Mouse (Mus musculus) left cerebral cortex, adult 11 months (tissue): ENCODE data around the gene Taar5.

Experiments
- DNase-seq: peaks from one replicate; pipeline ENCODE4 v3.0.0; 2022; ENCODE audit warnings: low spot score

Gene Taar5

DNA sequence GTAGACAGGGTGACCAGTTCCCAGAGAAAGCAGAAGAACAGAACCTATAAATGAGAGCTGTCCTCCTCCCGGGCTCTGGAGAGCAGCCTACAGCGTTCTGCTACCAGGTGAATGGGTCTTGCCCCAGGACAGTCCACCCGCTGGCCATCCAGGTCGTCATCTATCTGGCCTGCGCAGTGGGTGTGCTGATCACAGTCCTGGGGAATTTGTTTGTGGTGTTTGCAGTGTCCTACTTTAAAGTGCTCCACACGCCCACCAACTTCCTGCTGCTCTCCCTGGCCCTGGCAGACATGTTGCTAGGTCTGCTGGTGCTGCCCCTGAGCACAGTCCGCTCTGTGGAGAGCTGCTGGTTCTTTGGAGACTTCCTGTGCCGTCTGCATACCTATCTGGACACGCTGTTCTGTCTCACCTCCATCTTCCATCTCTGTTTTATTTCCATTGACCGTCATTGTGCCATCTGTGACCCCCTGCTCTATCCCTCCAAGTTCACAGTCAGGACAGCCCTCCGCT is at the start of gene Taar5:
Gene Taar5 (plus strand): TSS at position 51 of the 510 bp plus-strand sequence.
- DNase-seq, result no peak

DNA sequence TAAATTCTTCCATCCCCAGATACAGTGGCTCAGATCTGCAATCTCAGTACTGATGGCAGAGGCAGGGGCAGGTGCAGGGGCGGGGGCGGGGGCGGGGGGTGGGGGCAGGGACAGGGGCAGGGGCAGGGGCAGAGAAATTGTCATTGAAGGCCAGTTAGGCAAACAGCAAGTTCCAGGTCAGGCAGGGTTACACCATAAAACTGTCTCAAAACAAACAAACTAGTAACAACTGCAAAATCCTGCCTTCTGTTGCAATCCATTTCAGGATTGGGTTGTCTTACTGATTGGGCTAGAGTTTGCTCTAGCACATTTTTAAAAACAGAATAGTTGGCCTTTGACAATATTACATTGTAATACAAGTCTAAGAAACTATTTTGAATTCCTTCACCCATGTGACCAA is 48.0 kb upstream of the Taar5 start:
- DNase-seq, result no peak

DNA sequence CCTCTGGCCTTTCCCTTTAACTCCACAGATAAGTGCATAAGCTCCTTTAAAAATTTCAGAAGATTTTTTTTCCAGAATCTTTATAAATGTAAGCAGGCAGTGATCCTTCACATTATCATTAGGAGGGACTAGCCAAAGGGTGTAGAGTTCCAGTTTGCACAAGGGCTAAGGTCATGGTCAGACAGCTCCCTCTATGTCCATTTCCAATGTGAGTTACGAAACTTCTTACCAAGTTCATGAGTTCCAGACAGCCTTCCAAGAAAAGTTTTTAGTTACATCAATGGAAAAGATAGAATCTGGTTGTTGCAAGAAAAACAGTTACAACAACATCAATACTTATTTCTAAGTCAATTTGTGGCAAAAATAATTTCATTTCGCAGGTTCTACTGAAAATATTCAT is 46.6 kb upstream of the Taar5 start:
- DNase-seq, result no peak

DNA sequence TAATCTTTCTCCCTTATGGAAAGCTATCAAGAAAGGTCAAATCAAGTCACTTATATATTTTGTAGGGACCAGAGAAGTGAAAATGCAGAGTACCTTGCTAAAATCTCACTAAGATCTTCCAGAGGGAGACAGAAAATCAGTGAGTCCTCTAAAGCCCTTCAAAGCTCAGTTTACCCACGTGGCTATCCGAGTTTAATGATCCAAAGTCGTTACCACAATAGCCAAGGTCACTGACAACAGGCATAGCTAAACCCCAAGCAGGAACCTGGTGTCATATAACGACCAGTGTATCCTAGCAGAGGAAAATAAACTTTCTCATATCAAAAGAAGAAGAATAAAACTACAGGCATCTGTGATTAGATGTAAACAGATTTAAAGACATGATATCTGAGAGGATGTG is 32.9 kb upstream of the Taar5 start:
- DNase-seq, result no peak

DNA sequence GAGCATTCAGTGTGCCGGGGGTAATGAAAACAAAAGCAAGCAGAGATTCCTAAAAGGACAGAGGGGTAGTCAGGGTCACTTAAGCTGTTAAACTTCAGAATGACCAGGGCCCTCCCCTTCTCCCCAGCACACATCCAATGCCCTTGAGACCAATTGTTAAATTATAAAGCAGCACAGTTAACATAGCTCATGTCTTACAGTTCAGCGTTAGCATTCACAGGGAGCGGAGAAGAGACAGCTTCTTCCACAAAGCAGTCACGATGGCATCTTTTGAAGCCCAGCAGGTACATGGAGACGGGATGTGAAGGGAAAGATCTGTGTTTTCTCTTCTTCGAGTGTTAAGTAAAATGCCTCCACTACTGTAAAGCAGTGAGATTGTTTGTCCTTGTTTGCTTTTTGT is 32.2 kb upstream of the Taar5 start, which contains the start of gene Taar2:
Gene Taar2 (plus strand): TSS at position 261 of the 400 bp plus-strand sequence.
- no peak for DNase-seq

DNA sequence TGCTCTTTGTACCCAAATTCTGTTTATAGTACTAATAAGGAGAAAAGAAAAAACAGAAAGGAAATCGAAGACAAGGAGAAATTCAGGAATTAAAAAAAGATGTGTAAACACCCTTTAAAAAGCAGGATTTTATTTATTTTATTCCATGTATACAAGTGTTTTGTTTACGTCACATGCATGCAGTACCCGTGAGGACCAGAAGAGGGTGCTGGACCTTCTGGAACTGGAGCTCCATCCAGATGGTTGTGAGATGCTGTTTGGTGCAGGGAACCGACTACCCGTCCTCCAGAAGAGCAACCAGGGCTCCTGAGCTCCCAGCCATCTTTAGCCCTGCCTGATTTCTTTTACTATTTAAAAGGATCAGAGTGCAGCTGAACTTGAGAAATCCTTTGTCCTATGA is 28.0 kb upstream of the Taar5 start:
- no peak for DNase-seq

DNA sequence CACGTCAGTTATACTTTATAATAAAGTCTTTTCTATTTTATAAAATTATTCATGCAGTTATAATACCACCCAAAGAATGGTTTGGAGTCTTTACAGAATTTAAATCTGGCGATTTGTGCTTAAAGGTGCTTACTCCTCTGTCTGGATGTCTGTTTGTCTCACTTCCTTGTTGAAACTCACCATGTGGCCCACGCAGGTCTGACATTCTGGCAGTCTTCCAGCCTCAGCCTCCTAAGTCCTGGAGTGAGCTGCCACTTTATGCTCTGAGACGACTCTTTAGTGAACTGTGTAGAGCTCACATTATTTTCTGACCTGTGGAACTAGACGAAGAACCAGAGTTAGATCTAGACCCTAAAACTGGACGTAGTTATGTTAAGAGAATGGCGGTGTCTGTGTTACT is 22.5 kb upstream of the Taar5 start:
- no peak for DNase-seq

DNA sequence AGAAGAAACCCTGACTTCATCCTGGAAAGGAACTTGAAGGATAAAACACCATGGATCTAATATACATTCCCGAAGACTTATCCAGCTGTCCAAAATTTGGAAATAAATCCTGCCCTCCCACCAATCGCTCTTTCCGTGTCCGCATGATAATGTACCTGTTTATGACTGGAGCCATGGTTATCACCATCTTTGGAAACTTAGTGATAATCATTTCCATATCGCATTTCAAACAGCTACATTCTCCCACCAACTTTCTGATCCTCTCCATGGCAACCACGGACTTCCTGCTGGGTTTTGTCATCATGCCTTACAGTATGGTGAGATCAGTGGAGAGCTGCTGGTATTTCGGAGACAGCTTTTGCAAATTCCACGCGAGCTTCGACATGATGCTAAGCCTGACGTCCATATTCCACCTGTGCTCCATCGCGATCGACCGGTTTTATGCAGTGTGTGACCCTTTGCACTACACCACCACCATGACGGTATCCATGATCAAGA is 20.9 kb upstream of the Taar5 start, which contains the start of gene Taar3:
Gene Taar3 (plus strand): TSS at position 51 of the 498 bp plus-strand sequence.
- no peak for DNase-seq

DNA sequence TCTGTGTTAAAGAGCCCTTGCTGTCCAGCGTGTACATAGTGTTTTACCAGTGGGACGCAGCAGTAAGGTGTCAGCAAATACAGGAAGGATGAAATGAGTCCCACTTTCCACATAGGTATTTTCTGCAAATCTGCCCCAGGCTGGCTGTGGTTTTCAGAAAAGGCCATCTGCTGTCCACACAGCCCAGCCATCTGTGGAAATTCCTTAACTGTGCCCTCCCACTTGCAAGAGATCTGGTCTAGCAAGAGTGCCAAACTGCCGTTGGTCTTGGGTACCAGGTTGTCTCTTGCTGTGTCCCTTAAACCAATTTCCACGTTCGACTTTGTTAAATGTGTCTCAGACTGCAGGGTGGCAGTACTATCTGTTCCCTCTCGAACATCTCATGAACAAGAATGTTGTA is 18.8 kb upstream of the Taar5 start:
- no peak for DNase-seq

DNA sequence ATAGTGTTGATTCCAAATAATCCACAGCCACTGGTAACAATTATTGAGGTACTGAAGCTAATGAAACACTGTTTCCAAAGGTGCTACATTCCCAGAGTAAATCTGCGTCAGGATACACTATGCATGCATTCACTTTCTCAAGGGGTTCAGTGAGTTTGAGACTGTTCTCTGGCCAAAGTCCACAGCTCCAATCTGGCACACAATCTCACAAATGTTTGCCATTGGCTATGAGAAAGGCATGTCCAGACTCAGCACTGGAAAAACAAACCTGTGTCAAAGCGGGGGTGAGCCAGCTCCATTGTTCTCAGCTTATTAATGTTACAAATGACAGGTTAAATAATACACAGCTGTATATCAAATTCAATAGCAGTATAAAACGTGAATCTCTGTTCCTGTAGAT is 11.4 kb upstream of the Taar5 start:
- no peak for DNase-seq

DNA sequence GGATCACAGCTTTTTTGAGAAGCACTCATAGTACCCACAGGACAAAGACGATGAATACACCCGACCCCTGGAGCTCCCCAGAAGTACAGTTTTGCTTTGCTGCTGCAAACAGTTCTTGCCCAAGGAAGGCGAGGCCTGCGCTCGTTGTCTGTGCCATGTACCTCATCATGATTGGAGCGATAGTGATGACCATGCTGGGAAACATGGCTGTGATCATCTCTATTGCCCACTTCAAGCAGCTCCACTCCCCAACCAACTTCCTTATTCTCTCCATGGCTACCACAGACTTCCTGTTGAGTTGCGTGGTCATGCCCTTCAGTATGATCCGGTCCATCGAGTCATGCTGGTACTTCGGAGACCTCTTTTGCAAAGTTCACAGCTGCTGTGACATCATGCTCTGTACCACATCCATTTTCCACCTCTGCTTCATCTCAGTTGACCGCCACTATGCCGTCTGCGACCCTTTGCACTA is 10.0 kb upstream of the Taar5 start, which contains the start of gene Taar4:
Gene Taar4 (plus strand): TSS at position 51 of the 472 bp plus-strand sequence.
- no peak for DNase-seq

DNA sequence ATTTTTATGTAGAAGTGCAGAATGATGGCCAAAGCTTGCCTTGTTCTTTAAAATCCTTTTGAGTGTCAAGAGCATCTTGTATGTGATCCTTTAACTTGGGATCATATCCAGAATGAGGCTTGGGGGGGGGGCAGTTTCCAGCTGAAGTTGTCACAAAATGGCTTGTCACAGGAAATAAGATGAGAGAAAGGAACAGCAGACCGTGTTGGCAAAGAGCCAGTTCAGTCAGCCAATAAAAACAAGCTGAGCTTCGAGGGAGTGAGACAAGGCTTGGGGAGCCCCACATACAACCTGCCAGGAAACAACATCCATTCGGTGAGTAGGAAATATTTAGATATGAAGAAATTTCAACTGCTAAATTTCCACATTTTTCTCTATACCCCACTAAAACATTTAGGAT is 7.1 kb upstream of the Taar5 start:
- DNase-seq, result no peak

DNA sequence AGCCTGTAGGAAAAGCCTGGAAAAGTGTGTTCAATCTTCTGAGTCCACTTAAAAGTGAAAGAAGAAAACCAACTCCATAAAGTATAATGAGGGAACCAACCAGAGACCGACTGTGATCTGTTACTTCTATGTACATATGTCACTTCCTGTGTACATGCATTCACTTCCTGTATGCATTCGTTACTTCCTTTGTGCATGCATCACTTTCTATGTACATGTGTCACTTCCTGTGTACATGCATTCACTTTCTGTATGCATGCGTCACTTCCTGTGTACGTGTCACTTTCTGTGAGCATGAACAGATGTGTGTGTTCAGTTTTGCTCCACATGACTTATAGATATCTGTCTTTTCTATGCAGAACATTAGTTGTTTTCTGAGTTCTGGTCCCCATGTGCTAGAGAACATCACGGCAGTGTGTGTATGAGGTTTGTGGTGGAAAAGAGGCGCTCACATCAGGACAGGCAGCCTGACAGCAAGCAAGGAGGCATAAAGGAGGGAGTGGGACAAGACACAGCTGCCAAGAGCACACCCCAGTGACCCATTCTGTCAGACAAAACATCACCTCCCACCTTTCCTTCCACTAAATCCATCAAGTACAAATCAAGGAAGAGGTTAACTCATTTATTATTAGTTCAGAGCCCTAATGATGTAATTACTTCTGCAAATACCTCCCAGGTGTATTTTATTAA is 5.4 kb upstream of the Taar5 start:
- DNase-seq, result no peak

DNA sequence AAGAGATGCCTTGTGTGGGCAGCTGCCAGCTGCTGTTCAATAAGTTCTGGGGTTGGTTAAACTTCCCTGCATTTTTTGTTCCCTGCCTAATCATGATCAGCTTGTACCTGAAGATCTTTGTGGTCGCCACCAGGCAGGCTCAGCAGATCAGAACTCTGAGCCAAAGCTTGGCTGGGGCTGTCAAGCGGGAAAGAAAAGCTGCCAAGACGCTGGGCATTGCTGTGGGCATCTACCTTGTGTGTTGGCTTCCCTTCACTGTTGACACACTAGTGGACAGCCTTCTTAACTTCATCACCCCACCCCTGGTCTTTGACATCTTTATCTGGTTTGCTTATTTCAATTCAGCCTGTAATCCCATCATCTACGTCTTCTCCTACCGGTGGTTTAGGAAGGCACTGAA is 750 bp downstream of the Taar5 start:
- no peak for DNase-seq

DNA sequence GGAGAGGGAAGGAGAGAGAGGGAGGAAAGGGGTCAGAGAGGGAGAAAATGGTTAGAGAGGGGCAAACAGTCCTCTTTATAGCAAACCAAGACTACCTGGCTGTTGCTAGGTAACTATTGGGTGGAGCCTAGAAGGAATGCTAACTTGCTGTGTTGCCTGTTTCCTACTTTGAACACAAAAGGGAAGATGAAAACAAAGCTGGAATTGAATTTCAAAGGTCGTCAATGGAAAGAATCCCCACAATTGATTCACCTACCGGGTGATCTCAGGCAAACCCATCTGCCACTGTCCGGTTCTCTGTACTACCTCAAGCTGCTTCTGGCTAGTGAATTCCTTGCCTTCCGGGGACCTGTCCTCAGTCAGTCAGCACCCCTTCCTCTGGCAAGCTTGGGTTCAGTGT is 7.5 kb downstream of the Taar5 start:
- DNase-seq, result no peak

DNA sequence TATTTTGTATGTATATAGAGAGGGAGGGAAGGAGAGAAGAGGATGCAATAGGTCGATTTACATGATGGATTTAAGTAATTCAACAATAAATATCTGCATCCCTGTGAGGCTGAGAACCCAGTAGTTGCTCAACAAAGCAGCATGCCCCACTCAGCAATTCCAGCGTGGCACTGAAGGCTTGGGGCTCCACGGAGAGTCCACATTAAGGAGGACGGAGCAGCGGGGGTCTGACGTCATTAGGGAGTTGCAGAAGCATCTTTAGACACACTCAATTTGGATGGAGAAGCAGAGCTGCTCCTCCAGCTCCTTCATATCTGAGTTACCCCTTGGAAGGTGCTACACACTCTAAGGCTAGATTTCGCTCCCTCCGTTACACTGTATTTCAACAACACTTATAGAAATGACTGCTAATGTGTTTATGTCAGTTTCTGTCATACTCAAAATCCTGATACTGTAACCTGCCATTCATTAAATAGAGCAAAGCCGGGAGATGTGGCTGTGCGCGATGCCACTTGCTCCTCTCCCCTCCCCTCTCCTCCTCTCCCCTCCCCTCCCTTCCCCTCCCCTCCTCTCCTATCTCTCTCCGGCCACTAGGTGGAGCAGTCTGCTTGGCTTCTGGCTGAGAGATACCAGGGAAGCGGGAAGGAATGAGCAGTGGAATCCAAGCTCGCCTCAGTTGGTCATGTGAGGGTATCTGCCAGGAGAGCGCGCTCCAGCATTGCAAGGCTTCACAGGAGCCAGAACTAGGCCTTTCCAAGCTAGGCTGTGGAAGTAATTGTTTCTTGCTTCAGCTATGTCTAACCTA is 8.6 kb downstream of the Taar5 start:
- peak; percentile 30 for DNase-seq

DNA sequence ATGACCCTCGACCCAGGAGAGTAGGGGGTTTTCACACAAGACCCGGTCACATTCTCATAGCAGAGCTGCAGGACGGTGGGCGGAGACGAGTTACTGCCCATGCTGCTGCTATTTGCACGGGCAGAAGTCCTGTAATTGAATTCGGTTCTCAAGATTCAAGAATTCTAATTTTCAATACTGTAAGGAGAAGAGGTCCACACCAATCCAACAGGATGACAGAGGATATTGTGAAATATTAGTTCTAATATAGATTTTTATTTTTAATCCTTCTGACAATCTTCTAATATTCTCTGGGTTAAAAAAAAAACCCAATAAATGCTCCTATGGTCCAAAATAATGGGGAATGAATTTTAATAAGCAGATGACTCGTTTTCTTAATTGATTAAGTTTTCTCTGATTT is 15.0 kb downstream of the Taar5 start, which contains the start of gene Taar6:
Gene Taar6 (minus strand): TSS at position 101 of the 400 bp plus-strand sequence.
- DNase-seq, result no peak

DNA sequence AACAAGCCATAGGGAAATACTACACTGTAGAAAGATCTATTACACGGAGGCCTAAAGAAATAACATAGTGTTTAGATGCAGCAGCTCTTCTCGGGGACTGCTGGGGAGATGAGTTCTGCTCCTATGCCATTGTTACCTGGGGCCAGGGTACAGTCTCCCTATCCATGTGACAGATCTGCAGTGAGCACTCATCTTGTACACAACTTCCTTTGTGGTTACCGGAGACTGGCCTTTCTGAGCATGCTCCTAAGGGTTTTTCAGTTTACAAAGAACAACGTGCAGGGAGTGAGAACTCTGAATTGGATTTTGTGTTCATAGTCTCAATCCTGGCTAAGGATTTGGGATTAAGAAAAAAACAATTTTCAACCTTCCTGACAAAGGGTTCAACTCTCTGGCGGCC is 15.9 kb downstream of the Taar5 start:
- no peak for DNase-seq

DNA sequence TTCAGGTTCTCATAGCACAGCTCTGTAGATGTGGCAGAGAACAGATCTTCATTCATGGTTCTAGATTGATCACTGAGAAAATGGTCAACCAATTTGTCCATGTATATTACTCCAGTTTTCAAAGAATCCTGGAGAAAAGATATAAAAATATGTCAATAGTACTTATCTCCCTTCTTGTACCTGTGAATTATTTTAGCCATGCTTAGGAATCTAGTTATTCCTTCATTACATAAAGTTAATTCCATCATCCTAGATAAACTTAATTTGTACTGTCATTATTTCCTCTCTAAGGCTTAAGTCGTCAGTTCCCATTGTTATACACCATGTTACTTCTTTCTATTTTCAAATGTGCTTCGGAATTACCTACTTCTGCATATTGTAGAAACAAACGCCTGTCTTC is 22.9 kb downstream of the Taar5 start, which contains the start of gene Taar7a:
Gene Taar7a (minus strand): TSS at position 101 of the 400 bp plus-strand sequence.
- no peak for DNase-seq

DNA sequence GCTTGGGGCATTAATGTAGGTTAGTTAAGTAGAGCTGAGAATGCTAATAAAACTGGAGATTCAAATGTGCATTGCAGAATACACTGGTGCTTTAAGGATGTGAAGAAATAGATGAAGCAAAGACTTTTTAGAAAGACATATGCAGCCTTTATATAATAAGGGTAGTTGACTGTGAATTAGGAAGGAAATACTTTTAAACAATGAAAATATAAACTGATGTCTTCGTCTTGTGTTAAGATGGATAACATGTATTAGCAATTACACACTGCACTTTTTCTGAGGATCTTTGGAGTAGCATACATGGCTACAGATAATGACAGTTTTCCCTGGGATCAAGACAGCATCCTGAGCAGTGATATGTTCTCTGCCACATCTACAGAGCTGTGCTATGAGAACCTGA is 29.1 kb downstream of the Taar5 start, which contains the start of gene Taar7b:
Gene Taar7b (plus strand): TSS at position 301 of the 400 bp plus-strand sequence.
- no peak for DNase-seq

DNA sequence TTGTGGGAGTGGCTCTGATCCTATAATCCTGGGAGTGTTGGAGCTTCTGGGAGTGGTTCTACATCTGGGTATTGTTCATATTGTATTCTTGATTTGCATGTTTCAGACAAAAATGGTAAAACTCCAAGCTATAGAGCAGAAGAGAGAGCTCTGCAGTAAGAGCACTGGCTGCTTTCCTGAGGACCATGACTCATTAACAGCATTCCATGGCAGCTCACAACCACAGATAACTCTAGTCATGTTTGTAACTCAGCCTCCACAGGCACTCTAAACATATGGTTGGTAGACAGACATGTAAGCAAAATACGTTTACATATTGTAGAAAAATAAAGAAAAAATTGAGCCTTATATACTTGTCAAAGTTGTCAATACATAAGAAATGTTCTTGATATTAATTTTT is 35.9 kb downstream of the Taar5 start:
- no peak for DNase-seq

DNA sequence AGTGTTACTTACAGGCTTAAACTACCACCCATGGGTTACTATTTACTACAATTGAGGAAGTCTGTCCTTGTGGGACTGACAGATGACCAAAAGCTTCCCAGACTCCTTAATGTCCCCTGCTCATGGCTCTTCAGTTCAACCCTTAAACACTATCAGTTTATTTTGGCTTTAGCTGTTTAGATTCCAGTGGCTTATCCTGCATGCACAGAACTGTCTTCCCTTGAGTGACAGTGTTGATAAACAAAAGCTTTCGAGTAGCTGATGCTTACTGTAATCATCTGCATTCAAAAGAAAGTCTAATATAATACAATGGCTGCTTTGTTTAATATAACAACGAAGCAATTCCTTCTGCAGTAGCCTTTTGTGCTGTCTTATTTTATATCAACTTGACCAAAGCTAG is 36.5 kb downstream of the Taar5 start:
- DNase-seq, result no peak

DNA sequence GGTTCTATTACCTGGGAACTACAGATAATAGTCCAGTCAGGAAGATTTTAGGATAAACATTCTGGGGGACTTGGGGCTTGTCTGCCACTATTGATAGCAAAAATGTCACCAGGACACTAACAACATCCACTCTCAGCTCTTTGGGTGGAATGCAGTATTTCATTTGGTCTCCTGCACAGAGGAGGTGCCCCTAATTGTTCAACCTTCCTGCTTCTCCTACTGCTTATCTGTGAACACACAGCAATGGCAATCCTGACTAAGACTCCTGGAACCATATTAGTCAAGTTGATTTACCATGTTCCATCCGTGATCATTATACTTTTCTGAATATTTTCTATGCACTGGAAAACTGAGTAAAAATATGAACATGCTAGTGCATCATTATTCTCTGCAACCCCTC is 37.6 kb downstream of the Taar5 start:
- DNase-seq, result no peak
